Mouse (Mus musculus) embryonic facial prominence, embryonic 11.5 days (tissue): ENCODE data around the gene Fbxo42. TPM values are rescaled to one million over a fixed set of nuclear protein-coding genes. Genes with fewer than 3 reads are reported as not detected.

ENCODE experiments used
- ATAC-seq: fragments of 200-750 bp; cut with Nextera tagmentation; replicated peaks from 2 replicates; pipeline ENCODE4 v1.8.0; 2017; ENCODE audit warnings: low read depth; ENCODE audit not compliant: insufficient number of reproducible peaks, low FRiP score, low TSS enrichment
- DNase-seq: peaks from one replicate; pipeline ENCODE4 v3.0.0-alpha.2; 2015; ENCODE audit warnings: low spot score
- H3K27ac ChIP-seq: fragments of 300-500 bp; sonication (generic); replicated peaks from 2 replicates; pipeline ENCODE4 v1.5.1; 2014; ENCODE audit warnings: mild to moderate bottlenecking, low read depth, low read length, control low read depth
- H3K27me3 ChIP-seq: fragments of 300-500 bp; sonication (generic); 2 replicates; pipeline ENCODE4 v1.6.1; 2014; ENCODE audit warnings: mild to moderate bottlenecking, low read length, moderate library complexity, mixed read lengths; ENCODE audit not compliant: control insufficient read depth, insufficient read depth
- H3K36me3 ChIP-seq: fragments of 300-500 bp; sonication (generic); replicated peaks from 2 replicates; pipeline ENCODE4 v1.6.1; 2014; ENCODE audit warnings: low read depth, mild to moderate bottlenecking, low read length, moderate library complexity, mixed read lengths; ENCODE audit not compliant: control insufficient read depth, insufficient read depth
- H3K4me1 ChIP-seq: fragments of 300-500 bp; sonication (generic); 2 replicates; pipeline ENCODE4 v1.6.1; 2014; ENCODE audit warnings: low read length, mixed read lengths; ENCODE audit not compliant: control insufficient read depth, insufficient read depth
- H3K4me2 ChIP-seq: fragments of 300-500 bp; sonication (generic); 2 replicates; pipeline ENCODE4 v1.6.1; 2014; ENCODE audit warnings: low read depth, mild to moderate bottlenecking, control low read depth, low read length, moderate library complexity
- H3K4me3 ChIP-seq: fragments of 300-500 bp; sonication (generic); 2 replicates; pipeline ENCODE4 v1.5.1; 2014; ENCODE audit warnings: low read depth, low read length, control low read depth
- H3K9ac ChIP-seq: fragments of 300-500 bp; sonication (generic); replicated peaks from 2 replicates; pipeline ENCODE4 v1.6.1; 2014; ENCODE audit warnings: mild to moderate bottlenecking, control low read depth, low read length
- H3K9me3 ChIP-seq: fragments of 300-500 bp; sonication (generic); replicated peaks from 2 replicates; pipeline ENCODE4 v1.6.1; 2016; ENCODE audit warnings: mild to moderate bottlenecking, low read length, inconsistent platforms, mixed read lengths; ENCODE audit not compliant: control insufficient read depth
- WGBS: fragments of 180-500 bp; shearing (Covaris S2); extraction: QIAGEN DNeasy Blood & Tissue Kit; methylation state at CpG from one replicate; pipeline ENCODE4 v1.1.7; 2014; 5-methylcytosine and 5-hydroxymethylcytosine counted together
- polyA plus RNA-seq: library from polyadenylated mRNA; unstranded; fragments of >200 nt; fragmentation: Nextera tagmentation; extraction: Ambion mirVana; gene quantifications from 2 replicates; pipeline ENCODE4 v1.2.1, GENCODE M21; 2014

Fbxo42 gene
- polyA plus RNA-seq, 1 experiment from 2014 or later, result 25.2 TPM

DNA sequence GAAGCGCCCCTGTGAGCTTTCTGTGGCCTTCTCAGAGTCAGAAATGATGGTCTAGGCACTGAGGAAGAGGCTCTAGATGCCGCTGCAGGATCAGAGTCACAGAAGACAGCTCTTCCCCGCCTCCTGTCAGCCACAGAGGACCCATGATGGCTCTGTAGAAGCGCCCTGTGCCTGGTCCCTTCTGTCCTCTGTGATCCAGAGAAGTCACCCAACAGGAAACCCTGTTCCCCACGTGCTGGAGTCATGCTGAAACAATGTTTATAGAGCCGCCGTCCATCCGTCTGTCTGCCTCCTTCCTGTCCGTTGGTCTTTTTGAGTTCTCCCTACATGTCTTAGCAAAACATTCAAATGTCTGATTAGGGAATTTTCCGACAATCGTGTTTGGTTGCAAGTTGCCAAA is 53.2 kb downstream of the Fbxo42 start:
- H3K4me2 ChIP-seq, result no peak overlapping the region
- H3K27me3 ChIP-seq, result no peaks in the 10 kb centered on the region
- no peak overlapping the region for H3K9ac ChIP-seq
- H3K27ac ChIP-seq, result no peak overlapping the region
- ATAC-seq, result no peak
- DNase-seq, result no peak
- no peaks in the 10 kb centered on the region; the same call in none of the 2 replicates for H3K36me3 ChIP-seq
- H3K4me1 ChIP-seq, result no peaks in the 10 kb centered on the region
- no peaks in the 10 kb centered on the region for H3K9me3 ChIP-seq
- WGBS, result 83% methylated on average over 11 of the region's 11 CpGs
- no peak overlapping the region for H3K4me3 ChIP-seq

GRCm38 (mm10) chr4:141202192-141202591 is 54.5 kb downstream of the Fbxo42 start:
- H3K4me3 ChIP-seq, result no peak overlapping the region
- no peak overlapping the region for H3K4me2 ChIP-seq
- no peak overlapping the region for H3K9ac ChIP-seq
- no peaks in the 10 kb centered on the region for H3K27me3 ChIP-seq
- H3K4me1 ChIP-seq, result no peaks in the 10 kb centered on the region
- WGBS, result 86% methylated on average over 6 of the region's 6 CpGs
- H3K36me3 ChIP-seq, result no peaks in the 10 kb centered on the region; the same call in none of the 2 replicates
- DNase-seq (no peak), ATAC-seq (no peak)
- H3K27ac ChIP-seq, result no peak overlapping the region
- no peaks in the 10 kb centered on the region for H3K9me3 ChIP-seq

GRCm38 (mm10) chr4:141204580-141205061 is 56.9 kb downstream of the Fbxo42 start:
- H3K27me3 ChIP-seq, result no peaks in the 10 kb centered on the region
- peak; percentile 13 for DNase-seq
- H3K4me1 ChIP-seq, result no peaks in the 10 kb centered on the region
- ATAC-seq, result no peak
- WGBS, result 68% methylated on average over 4 of the region's 4 CpGs
- no peaks in the 10 kb centered on the region; the same call in 1 of the 2 replicates for H3K36me3 ChIP-seq
- H3K9ac ChIP-seq, result no peak overlapping the region
- no peaks in the 10 kb centered on the region for H3K9me3 ChIP-seq
- H3K4me3 ChIP-seq, result no peak overlapping the region
- H3K27ac ChIP-seq, result no peak overlapping the region
- no peak overlapping the region for H3K4me2 ChIP-seq

GRCm38 (mm10) chr4:141207081-141207480 is 59.4 kb downstream of the Fbxo42 start:
- no peaks in the 10 kb centered on the region for H3K36me3 ChIP-seq
- no peak for ATAC-seq
- WGBS, result 93% methylated on average over 5 of the region's 5 CpGs

DNA sequence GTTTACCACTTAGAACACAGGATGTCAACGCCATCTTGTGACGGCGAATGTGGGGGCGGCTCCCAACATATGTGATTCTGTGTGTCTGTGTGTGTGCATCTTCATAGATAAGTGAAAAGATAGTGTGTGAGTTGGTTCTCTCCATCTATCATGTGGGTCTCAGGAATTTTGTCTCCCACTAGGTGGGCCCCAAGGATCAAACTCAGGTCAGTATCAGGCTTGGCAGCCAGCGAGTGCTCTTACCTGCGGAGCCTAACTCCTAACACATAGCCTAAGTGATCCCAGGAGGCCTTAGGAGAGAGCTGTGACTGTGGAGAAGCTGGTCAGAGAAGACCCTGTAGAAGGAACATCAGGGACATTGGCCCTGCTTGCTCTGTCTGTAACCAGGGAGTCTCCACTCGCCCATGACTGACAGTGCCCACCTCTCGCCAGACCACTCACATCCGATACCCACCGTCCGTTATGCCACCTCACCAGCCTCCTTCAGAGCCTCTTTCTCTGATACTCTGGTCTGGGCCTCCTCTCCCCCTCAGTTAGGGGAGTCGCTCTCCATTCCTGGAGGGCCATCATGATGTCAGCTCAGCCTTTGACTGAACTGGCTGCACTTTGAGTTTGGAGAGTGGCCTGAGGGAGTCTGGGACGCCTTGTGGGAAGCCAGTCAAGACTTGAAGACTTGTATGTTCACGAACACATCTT is 63.0 kb downstream of the Fbxo42 start:
- no peak overlapping the region for H3K9ac ChIP-seq
- 73% methylated on average over 14 of the region's 14 CpGs for WGBS
- H3K4me3 ChIP-seq, result peak overlapping the region; percentile 19
- no peaks in the 10 kb centered on the region for H3K9me3 ChIP-seq
- H3K4me1 ChIP-seq, result no peaks in the 10 kb centered on the region
- no peaks in the 10 kb centered on the region for H3K36me3 ChIP-seq
- ATAC-seq (no peak), DNase-seq (no peak)
- no peak overlapping the region for H3K27ac ChIP-seq
- H3K4me2 ChIP-seq, result peak overlapping the region; percentile 37
- H3K27me3 ChIP-seq, result no peaks in the 10 kb centered on the region

More at GRCm38 (mm10) chr4:141207081-141207480, 59.4 kb downstream of the Fbxo42 start:
- H3K27ac ChIP-seq, result no peak overlapping the region
- no peak overlapping the region for H3K4me2 ChIP-seq
- no peak overlapping the region for H3K9ac ChIP-seq
- H3K9me3 ChIP-seq, result no peaks in the 10 kb centered on the region
- H3K27me3 ChIP-seq, result no peaks in the 10 kb centered on the region
- DNase-seq, result no peak
- H3K4me1 ChIP-seq, result no peaks in the 10 kb centered on the region
- no peak overlapping the region for H3K4me3 ChIP-seq

- no peak for DNase-seq
- Histone ChIP-seq H3K36me3 (no peaks in the 10 kb centered on the region), H3K4me2 (no peak overlapping the region), H3K27ac (no peak overlapping the region), H3K27me3 (no peaks in the 10 kb centered on the region), H3K4me3 (no peak overlapping the region), H3K9me3 (no peaks in the 10 kb centered on the region), H3K9ac (no peak overlapping the region), H3K4me1 (no peaks in the 10 kb centered on the region)
- no peak for ATAC-seq
- WGBS, result 91% methylated on average over 4 of the region's 4 CpGs
Measured at GRCm38 (mm10) chr4:141211646-141212045, 63.9 kb downstream of the Fbxo42 start.

GRCm38 (mm10) chr4:141212892-141213291 is 65.2 kb downstream of the Fbxo42 start:
- WGBS, result 86% methylated on average over 9 of the region's 9 CpGs
- Histone ChIP-seq H3K27me3 (no peaks in the 10 kb centered on the region), H3K9ac (no peak overlapping the region), H3K4me2 (no peak overlapping the region), H3K36me3 (no peaks in the 10 kb centered on the region), H3K4me1 (no peaks in the 10 kb centered on the region), H3K27ac (no peak overlapping the region), H3K4me3 (no peak overlapping the region), H3K9me3 (no peaks in the 10 kb centered on the region)
- no peak for ATAC-seq
- no peak for DNase-seq

GRCm38 (mm10) chr4:141213342-141213741 is 65.6 kb downstream of the Fbxo42 start:
- 38% methylated on average over 2 of the region's 2 CpGs for WGBS
- Histone ChIP-seq H3K9ac (peak overlapping the region; percentile 18; the same call in 1 of the 2 replicates), H3K4me3 (peak overlapping the region; percentile 51; the same call in 1 of the 2 replicates), H3K4me2 (peak overlapping the region; percentile 84), H3K36me3 (no peaks in the 10 kb centered on the region), H3K27me3 (no peaks in the 10 kb centered on the region), H3K27ac (no peak overlapping the region), H3K9me3 (no peaks in the 10 kb centered on the region), H3K4me1 (no peaks in the 10 kb centered on the region)
- ATAC-seq (no peak), DNase-seq (peak; percentile 1)
